Mouse (Mus musculus): ENCODE data around the gene Ch25h.

The Ch25h gene

DNA sequence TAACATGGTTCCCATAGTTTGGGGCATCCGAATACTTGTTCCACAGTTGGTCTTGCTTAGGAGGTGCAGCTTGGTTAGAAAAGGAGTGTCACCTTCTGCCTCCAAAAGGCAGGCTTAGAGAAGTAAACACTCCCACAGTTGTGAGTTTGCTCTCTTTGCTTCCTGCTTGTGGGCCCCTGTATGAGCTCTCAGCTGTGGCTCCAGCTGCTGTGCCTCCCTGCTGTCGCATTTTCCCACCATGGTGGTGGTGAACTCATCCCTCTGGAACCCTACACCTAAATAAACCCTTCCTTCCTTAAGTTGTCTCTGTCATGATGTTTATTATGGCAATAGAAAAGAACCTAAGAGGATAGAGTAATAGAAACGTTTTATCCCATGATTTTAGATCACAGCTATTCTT lies 6.2 kb downstream of the Ch25h start:
- no peak for DNase-seq (ENCODE audit: low read depth, low spot score)

DNA sequence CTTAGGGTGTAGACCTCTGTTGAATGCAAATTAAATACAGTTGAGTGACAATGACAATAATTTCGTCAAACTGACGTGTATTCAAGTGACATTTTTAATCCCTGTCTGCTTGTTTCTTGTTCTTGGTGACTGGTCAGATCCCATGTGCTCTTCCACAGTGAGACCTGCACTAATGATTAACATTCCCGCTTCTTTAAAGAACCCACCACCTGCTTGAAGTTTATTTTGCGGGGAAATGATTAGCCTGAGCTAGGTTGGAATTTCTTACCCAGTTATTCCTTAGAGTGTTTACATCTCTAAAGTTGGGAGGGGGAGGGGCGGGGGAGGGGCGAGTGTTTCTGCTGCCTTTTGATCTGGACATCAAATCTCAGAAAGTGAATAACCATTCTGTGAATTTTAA lies 6.7 kb downstream of the Ch25h start:
- no peak for DNase-seq (ENCODE audit: low read depth, low spot score)

GRCm38 (mm10) chr19:34464453-34464852 lies 10.5 kb downstream of the Ch25h start:
- DNase-seq (ENCODE audit: low read depth, low spot score) = no peak

DNA sequence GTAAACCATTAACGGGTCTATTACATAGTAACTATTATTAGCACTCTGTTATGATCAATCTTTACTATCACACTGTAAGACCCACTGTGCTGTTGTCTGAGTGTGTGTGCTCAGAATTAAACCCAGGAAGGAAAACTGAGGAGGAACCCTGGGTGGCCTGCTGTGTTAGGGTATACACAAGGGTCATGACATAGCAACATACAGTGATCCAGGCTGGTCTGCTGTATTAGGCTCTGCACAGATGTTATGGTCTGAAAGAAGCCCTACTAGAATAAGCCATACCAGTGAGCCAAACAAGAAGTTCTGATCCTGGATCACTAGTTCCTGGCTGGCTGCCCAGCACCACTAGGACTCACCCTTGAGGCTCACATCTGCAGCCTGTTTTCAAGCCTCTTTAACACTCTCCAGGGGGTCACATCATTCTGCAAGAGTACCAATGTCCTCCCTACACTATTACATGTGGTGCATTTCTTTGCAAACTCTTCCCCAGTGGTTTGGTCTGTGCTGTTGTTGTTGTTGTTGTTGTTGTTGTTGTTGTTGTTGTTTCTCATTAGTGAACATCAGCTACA lies 13.4 kb downstream of the Ch25h start:
- no peak for DNase-seq (ENCODE audit: low read depth, low spot score)

DNA sequence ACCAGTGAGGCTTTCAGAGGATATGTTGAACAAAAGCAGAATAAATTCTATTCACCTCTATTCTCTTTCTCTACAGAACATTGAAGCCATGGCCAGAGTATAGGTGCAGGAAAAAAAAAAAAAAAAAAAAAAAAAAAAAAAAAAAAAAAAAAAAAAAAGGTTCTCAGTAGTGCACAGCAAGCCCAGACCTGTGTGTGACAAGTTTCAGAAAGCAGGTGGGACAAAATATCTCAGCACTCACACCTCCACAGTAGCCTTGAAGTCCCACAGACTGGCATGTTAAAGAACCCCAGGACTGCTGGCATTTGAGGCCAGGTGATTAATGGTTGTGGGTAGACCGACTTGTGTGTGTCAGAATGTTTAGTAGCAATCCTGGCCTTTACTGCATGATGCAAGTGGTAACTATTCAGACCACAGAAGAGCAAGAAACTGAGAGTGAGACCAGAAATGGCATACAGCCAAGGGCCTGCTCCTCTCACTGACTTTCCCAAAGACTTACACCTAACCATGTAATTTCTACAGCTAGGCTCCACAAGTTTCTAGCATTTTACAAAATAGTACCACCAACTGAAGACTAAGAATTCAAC lies 24.1 kb downstream of the Ch25h start:
- no peak for DNase-seq (ENCODE audit: low read depth, low spot score)

DNA sequence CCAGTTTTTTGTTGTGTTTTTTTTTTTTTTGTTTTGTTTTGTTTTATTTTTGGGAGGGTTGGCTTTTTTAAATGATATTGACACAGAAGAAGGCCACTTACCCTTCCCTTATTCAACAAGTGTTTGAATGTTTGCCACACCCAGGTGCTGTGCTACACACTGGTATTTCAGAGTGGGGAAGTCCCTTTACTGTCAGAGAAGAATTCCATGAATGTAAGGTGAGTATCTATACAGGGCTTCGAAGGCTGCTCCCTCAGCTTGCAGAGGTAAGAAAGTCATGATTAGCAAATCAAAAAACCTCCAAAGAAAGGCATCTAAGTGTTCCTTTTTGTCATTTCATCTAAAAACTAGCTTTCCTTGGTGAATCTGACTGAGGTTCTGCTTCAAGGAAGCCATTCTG lies 26.1 kb downstream of the Ch25h start:
- DNase-seq (ENCODE audit: low read depth, low spot score) = no peak

- no peak for DNase-seq (ENCODE audit: low read depth, low spot score)
Measured at GRCm38 (mm10) chr19:34445410-34446012, 29.5 kb downstream of the Ch25h start.

DNA sequence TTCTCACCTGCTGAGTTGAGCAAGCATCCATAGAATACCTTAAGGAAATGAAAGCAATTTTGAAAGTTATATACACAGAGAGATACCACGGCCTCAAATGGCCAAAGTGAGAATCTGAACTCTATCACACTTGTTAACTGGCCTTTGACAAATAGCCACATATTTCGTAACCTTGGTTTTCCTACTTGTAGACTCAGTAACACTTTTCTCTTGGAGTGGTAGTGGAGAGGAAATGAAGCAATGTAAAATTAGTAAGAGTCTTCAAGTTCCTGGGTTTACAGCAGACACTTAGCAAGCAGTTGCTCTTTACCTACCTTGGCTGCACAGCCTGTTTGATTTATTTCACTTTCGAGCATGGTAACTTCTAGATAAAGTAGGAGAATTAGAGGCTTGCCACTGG lies 30.2 kb downstream of the Ch25h start:
- no peak for DNase-seq (ENCODE audit: low read depth, low spot score)

- DNase-seq (ENCODE audit: low read depth, low spot score) = no peak
Measured at GRCm38 (mm10) chr19:34441979-34442378, 33.0 kb downstream of the Ch25h start.

DNA sequence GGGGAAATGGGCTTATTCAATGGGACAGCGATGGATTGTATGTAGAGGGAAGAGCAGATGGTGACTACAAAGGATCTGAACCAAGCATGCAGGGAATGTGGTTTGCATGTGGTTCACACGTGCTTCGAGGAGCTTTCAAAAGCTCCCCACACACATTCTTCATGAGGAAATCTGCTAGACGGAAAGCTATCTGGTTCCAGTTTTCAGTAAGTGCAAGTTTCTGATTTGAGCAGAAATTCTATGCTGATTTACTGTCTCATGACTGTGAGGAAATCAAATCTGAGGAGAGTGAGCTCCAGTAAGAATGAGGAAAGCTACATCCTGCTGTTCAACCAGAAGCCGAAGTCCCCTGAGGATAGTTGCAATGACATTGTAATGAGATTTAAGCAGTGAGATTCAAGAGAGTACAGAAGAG lies 39.8 kb downstream of the Ch25h start:
- no peak for DNase-seq (ENCODE audit: low read depth, low spot score)

- DNase-seq (ENCODE audit: low read depth, low spot score) = no peak
Measured at GRCm38 (mm10) chr19:34431314-34431713, 43.6 kb downstream of the Ch25h start.

- no peak for DNase-seq (ENCODE audit: low read depth, low spot score)
Measured at GRCm38 (mm10) chr19:34423783-34424335, 51.1 kb downstream of the Ch25h start.
